Mouse (Mus musculus) leukemia stem cell, adult 10-12 weeks (primary cell): ENCODE measurements around the gene Cenpc1. TPM values are rescaled to one million over a fixed set of nuclear protein-coding genes. Genes with fewer than 3 reads are reported as not detected.

Source experiments
- polyA plus RNA-seq: library from polyadenylated mRNA; stranded (reverse); fragments of >175 nt; gene quantifications from 2 replicates; pipeline ENCODE4 v1.2.3, GENCODE M21; 2012; ENCODE audit warnings: low replicate concordance

Gene Cenpc1
- polyA plus RNA-seq = 1.5 and 19.1 TPM in 2 replicates

GRCm38 (mm10) chr5:86065101-86065875, at the start of gene Cenpc1:
Gene Cenpc1 (minus strand): TSS chr5:86065583.

GRCm38 (mm10) chr5:86071538-86071937, 6.2 kb upstream of the Cenpc1 start, which contains the start of gene Stap1:
Gene Stap1 (plus strand): TSS chr5:86071746.

Other genes starting within 250 kb of the Cenpc1 start
- gene Stap1, start 6.2 kb upstream of the Cenpc1 start, polyA plus RNA-seq = 0.90 TPM in 1 of 2 replicates, not detected in the other
- 0.36 and 0.82 TPM in 2 replicates for gene Uba6, start 107.2 kb upstream of the Cenpc1 start, polyA plus RNA-seq
- not detected in 2 replicates for gene Gnrhr, start 132.3 kb upstream of the Cenpc1 start, polyA plus RNA-seq
- not detected in 2 replicates for gene Tmprss11c, start 223.7 kb upstream of the Cenpc1 start, polyA plus RNA-seq